In the genomic region with DNA sequence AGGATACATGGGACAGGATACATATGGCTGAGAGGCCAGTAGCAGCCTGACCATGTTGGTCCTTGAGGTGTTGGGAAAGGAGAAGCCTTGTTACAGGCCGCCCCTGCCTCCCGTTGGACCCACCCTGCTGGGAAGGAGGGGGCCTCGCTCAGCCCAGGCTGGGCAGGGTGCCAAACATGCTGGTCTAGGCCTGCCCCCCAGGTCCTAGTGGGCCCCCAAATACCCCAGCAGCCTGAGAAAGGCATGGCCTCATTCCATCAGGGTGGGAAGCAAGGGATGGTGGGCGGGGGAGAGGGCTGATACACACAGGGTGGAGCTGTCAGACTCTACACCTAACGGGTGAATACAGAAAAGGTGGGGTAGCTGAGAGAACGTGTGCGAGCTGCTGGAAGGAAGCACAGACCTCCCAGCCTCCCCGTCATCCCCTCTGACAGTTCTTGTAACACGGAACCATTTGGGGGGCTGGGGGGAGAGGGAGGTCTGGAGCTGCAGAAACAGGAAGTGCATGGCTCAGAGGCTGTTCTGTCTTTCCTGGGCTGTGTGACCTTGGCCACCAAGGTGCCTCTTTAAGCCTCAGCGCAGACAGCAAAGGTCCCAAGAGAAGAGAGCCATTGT, we compare ENCODE assay signal across 9 mouse cellular contexts. TPM values are rescaled to one million over a fixed set of nuclear protein-coding genes. Genes with fewer than 3 reads are reported as not detected.
A peak's percentile ranks its signal among the peaks of the same experiment; 100 is the strongest.
DNase-seq lines count a peak whose midpoint lies in the region; ATAC-seq lines count a peak whose summit lies in the region.
"Had no signal": no experiment of that assay in that cellular context is flagged by ENCODE, and none has a peak within 500 bp of the region (broad histone marks: within the 10 kb centered on the region; RNA-seq: fewer than 3 reads in every experiment).

No protein-coding gene starts in this region.

- ATAC-seq in midbrain, embryonic 11.5 days (ENCODE audit: low FRiP score), result no peak

- no peak for DNase-seq in midbrain, embryonic 10.5 days (ENCODE audit: low spot score)
- no peak for DNase-seq in midbrain, embryonic 11.5 days (ENCODE audit: low spot score, missing footprints)
- no peak for DNase-seq in heart, embryonic 10.5 days (ENCODE audit: low spot score)
- peak; percentile 80 for DNase-seq in kidney, postnatal 10 days
- DNase-seq in lung, postnatal 36 days, result peak; percentile 55
- no peak for DNase-seq in ovary, postnatal 14 days (ENCODE audit: low spot score)
- no peak for DNase-seq in frontal cortex, adult 2 months (ENCODE audit: extremely low spot score in 1 of 2, low spot score in 1 of 2)
- DNase-seq in left cerebral cortex, adult 9 months (ENCODE audit: low spot score in 2 of 2), result no peak

- 78% methylated on average over 10 of the region's 10 CpGs for WGBS in midbrain, embryonic 10.5 days
- WGBS in midbrain, embryonic 11.5 days, result 73% methylated on average over 10 of the region's 10 CpGs
- 43% methylated on average over 10 of the region's 10 CpGs for WGBS in heart, embryonic 10.5 days

- no peaks in the 10 kb centered on the region for H3K27me3 ChIP-seq in midbrain, embryonic 10.5 days (ENCODE audit: low read depth, poor library complexity, severe bottlenecking)
- no peaks in the 10 kb centered on the region for H3K27me3 ChIP-seq in midbrain, embryonic 11.5 days (ENCODE audit: control insufficient read depth, insufficient read depth, low read length)
- no peaks in the 10 kb centered on the region for H3K27me3 ChIP-seq in heart, embryonic 10.5 days (ENCODE audit: insufficient read depth, poor library complexity, severe bottlenecking)

- H3K36me3 ChIP-seq in midbrain, embryonic 10.5 days, result peaks cover 79% of the 10 kb centered on the region
- H3K36me3 ChIP-seq in midbrain, embryonic 11.5 days (ENCODE audit: control insufficient read depth, insufficient read depth, low read length), result peaks cover 11% of the 10 kb centered on the region
- H3K36me3 ChIP-seq in heart, embryonic 10.5 days, result peaks cover 79% of the 10 kb centered on the region

- peak overlapping the region; percentile 16; the same call in 1 of the 2 replicates for H3K4me3 ChIP-seq in midbrain, embryonic 10.5 days
- H3K4me3 ChIP-seq in midbrain, embryonic 11.5 days (ENCODE audit: low read depth, low read length), result no peak overlapping the region
- peak overlapping the region; percentile 95 for H3K4me3 ChIP-seq in heart, embryonic 10.5 days

- no peaks in the 10 kb centered on the region for H3K9me3 ChIP-seq in midbrain, embryonic 10.5 days (replicated peaks)
- no peaks in the 10 kb centered on the region for H3K9me3 ChIP-seq in midbrain, embryonic 11.5 days (ENCODE audit: control insufficient read depth, low read length)
- H3K9me3 ChIP-seq in heart, embryonic 10.5 days, result no peaks in the 10 kb centered on the region

- H3K4me2 ChIP-seq in midbrain, embryonic 11.5 days, result no peak overlapping the region

- H3K9ac ChIP-seq in midbrain, embryonic 11.5 days (ENCODE audit: low read length), result no peak overlapping the region

- H3K27ac ChIP-seq in midbrain, embryonic 10.5 days (replicated peaks), result peak overlapping the region; percentile 63; the same call in 1 of the 2 replicates
- no peak overlapping the region; the same call in 1 of the 2 replicates for H3K27ac ChIP-seq in midbrain, embryonic 11.5 days (ENCODE audit: low read depth, low read length)
- peak overlapping the region; percentile 86 for H3K27ac ChIP-seq in heart, embryonic 10.5 days
- H3K27ac ChIP-seq: macrophage had no signal

- peaks cover 62% of the 10 kb centered on the region for H3K4me1 ChIP-seq in midbrain, embryonic 10.5 days
- peaks cover 30% of the 10 kb centered on the region for H3K4me1 ChIP-seq in midbrain, embryonic 11.5 days (ENCODE audit: control insufficient read depth, insufficient read depth, low read length)
- H3K4me1 ChIP-seq in heart, embryonic 10.5 days, result peaks cover 66% of the 10 kb centered on the region

RNA-seq across cellular contexts. Expression of a gene that starts 4.6 kb away (rescaled TPM):
- 17.5 and 18.6 TPM in 2 replicates for polyA plus RNA-seq in midbrain, embryonic 10.5 days (2016; fragmentation: Nextera tagmentation; extraction: Ambion mirVana)
- 10.4 and 11.7 TPM in 2 replicates for polyA plus RNA-seq in midbrain, embryonic 11.5 days (2014; fragmentation: Nextera tagmentation; extraction: Ambion mirVana)
- polyA plus RNA-seq in heart, embryonic 10.5 days (2016; fragmentation: Nextera tagmentation; extraction: Ambion mirVana), result 18.7 and 21.4 TPM in 2 replicates
- 25.8 and 29.3 TPM in 2 replicates for polyA plus RNA-seq in frontal cortex, adult 2 months (2012; rRNA removed)

RNA-seq across cellular contexts. Expression of a gene that starts 5.7 kb away (rescaled TPM):
- polyA plus RNA-seq in midbrain, embryonic 10.5 days (2016; fragmentation: Nextera tagmentation; extraction: Ambion mirVana), result 35.3 and 39.7 TPM in 2 replicates
- polyA plus RNA-seq in midbrain, embryonic 11.5 days (2014; fragmentation: Nextera tagmentation; extraction: Ambion mirVana), result 20.8 and 21.7 TPM in 2 replicates
- 39.1 and 41.7 TPM in 2 replicates for polyA plus RNA-seq in heart, embryonic 10.5 days (2016; fragmentation: Nextera tagmentation; extraction: Ambion mirVana)
- 15.6 and 16.8 TPM in 2 replicates for polyA plus RNA-seq in frontal cortex, adult 2 months (2012; rRNA removed)

RNA-seq across cellular contexts. Expression of a gene that starts 15.0 kb away (rescaled TPM):
- polyA plus RNA-seq in midbrain, embryonic 10.5 days (2016; fragmentation: Nextera tagmentation; extraction: Ambion mirVana), result 5.5 and 5.9 TPM in 2 replicates
- 2.4 and 2.5 TPM in 2 replicates for polyA plus RNA-seq in midbrain, embryonic 11.5 days (2014; fragmentation: Nextera tagmentation; extraction: Ambion mirVana)
- polyA plus RNA-seq in heart, embryonic 10.5 days (2016; fragmentation: Nextera tagmentation; extraction: Ambion mirVana), result 35.0 and 40.8 TPM in 2 replicates
- 2.8 and 3.2 TPM in 2 replicates for polyA plus RNA-seq in frontal cortex, adult 2 months (2012; rRNA removed)

RNA-seq across cellular contexts. Expression of a gene that starts 43.6 kb away (rescaled TPM):
- polyA plus RNA-seq in midbrain, embryonic 10.5 days (2016; fragmentation: Nextera tagmentation; extraction: Ambion mirVana), result 39.6 and 45.2 TPM in 2 replicates
- polyA plus RNA-seq in midbrain, embryonic 11.5 days (2014; fragmentation: Nextera tagmentation; extraction: Ambion mirVana), result 15.1 and 16.7 TPM in 2 replicates
- polyA plus RNA-seq in heart, embryonic 10.5 days (2016; fragmentation: Nextera tagmentation; extraction: Ambion mirVana), result 35.0 and 56.8 TPM in 2 replicates
- polyA plus RNA-seq in frontal cortex, adult 2 months (2012; rRNA removed), result 49.7 and 57.3 TPM in 2 replicates

RNA-seq across cellular contexts. Expression of a gene that starts 49.4 kb away (rescaled TPM):
- 0.12 and 0.21 TPM in 2 replicates for polyA plus RNA-seq in midbrain, embryonic 10.5 days (2016; fragmentation: Nextera tagmentation; extraction: Ambion mirVana)
- not detected in 2 replicates for polyA plus RNA-seq in midbrain, embryonic 11.5 days (2014; fragmentation: Nextera tagmentation; extraction: Ambion mirVana)
- polyA plus RNA-seq in heart, embryonic 10.5 days (2016; fragmentation: Nextera tagmentation; extraction: Ambion mirVana), result 0.23 and 0.31 TPM in 2 replicates
- 0.55 and 1.1 TPM in 2 replicates for polyA plus RNA-seq in frontal cortex, adult 2 months (2012; rRNA removed)

Comparison
In these comparisons a context has a peak if more than half of its experiments do, and no peak if none do; other contexts are left out.
1. DNase-seq: peak in kidney, postnatal 10 days (single experiment) and lung, postnatal 36 days (single experiment); none in midbrain, embryonic 10.5 days (single experiment), midbrain, embryonic 11.5 days (single experiment), heart, embryonic 10.5 days (single experiment), ovary, postnatal 14 days (single experiment), frontal cortex, adult 2 months (0 of 2) and left cerebral cortex, adult 9 months (0 of 2).